Mouse (Mus musculus): ENCODE data around the gene Vezt. TPM values are rescaled to one million over a fixed set of nuclear protein-coding genes. Genes with fewer than 3 reads are reported as not detected.

The Vezt gene
- polyA plus RNA-seq, 1 experiment = 5.5 TPM

DNA sequence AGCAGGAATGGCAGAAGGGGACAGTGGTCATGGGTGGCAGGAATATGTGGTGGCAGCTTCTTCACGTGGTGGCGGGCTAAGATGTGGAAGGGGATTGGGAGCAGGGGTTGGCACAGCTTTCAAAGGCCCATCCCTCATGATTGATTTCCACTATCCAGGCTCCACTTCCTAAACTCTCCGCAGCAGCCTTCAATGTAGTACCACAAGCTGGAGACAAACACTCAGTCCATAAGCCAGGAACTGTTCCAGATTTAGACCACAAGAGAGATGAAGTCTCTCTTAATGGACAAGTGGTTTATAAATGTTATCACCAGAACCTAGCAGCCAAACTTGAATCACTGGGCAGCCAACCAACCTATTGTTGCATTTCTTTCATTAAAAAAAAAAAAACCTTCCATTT lies 81.6 kb downstream of the Vezt start:
- Histone ChIP-seq H3K36me3 (ENCODE audit: control insufficient read depth, insufficient read depth, low read length) (no peaks in the 10 kb centered on the region), H3K27ac (ENCODE audit: insufficient read depth, low read depth, low read length) (no peak overlapping the region), H3K27me3 (ENCODE audit: control insufficient read depth, insufficient read depth, low read length) (no peaks in the 10 kb centered on the region), H3K4me1 (ENCODE audit: control insufficient read depth, insufficient read depth, insufficient read length, low read length) (no peaks in the 10 kb centered on the region), H3K4me3 (ENCODE audit: low read depth, low read length) (no peak overlapping the region)
- 80% methylated on average over 3 of the region's 3 CpGs for WGBS
- TF ChIP-seq CTCF (IDR thresholded peaks at IDR 0.05; ENCODE audit: extremely low read depth, insufficient read length, insufficient replicate concordance, low read depth, low read length) (no peak), POLR2A (IDR thresholded peaks at IDR 0.05; ENCODE audit: low read depth, low read length) (no peak)

DNA sequence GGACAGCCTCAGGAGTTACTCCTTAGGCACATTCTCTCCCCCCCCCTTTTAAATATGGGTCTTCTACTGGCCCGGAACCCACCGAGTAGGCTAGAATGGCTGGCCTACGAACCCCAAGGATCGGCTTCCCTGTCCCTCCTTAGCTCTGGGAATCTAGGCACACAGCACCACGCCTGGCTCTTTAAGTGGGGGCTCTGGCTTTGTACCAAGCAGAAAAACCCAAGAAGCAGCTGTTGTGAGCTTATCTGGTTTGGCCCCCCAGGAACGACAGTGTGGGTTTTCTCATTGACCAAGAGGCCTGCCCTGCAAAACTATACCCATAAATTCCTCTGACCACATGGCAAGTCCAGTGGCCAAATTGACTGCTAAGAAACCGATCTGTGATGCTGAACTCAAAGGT lies 82.1 kb downstream of the Vezt start:
- Histone ChIP-seq H3K27me3 (ENCODE audit: control insufficient read depth, insufficient read depth, low read length) (no peaks in the 10 kb centered on the region), H3K4me3 (ENCODE audit: low read depth, low read length) (no peak overlapping the region), H3K36me3 (ENCODE audit: control insufficient read depth, insufficient read depth, low read length) (no peaks in the 10 kb centered on the region), H3K27ac (ENCODE audit: insufficient read depth, low read depth, low read length) (no peak overlapping the region), H3K4me1 (ENCODE audit: control insufficient read depth, insufficient read depth, insufficient read length, low read length) (no peaks in the 10 kb centered on the region)
- TF ChIP-seq CTCF (IDR thresholded peaks at IDR 0.05; ENCODE audit: extremely low read depth, insufficient read length, insufficient replicate concordance, low read depth, low read length) (no peak), POLR2A (IDR thresholded peaks at IDR 0.05; ENCODE audit: low read depth, low read length) (no peak)
- 84% methylated on average over 7 of the region's 7 CpGs for WGBS

DNA sequence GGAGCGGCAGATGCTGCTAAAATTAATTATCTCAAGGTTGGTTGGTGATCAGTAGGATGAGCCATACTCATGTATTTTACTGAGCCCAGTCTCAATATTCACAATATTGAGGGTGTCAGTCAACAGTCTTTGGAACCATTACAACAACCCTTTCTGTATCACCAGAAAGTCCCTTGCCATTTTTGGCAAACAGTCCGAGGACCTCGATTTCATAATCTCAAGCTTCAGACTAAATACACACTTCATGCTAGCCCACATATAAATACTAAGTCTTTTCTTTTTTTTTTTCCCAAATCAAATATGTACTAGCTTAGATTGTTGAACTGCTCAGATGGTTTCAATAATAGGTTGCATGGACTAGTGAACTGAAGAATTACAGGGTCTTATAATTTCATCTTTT lies 84.6 kb downstream of the Vezt start:
- TF ChIP-seq POLR2A (IDR thresholded peaks at IDR 0.05; ENCODE audit: low read depth, low read length) (no peak), CTCF (IDR thresholded peaks at IDR 0.05; ENCODE audit: extremely low read depth, insufficient read length, insufficient replicate concordance, low read depth, low read length) (no peak)
- Histone ChIP-seq H3K36me3 (ENCODE audit: control insufficient read depth, insufficient read depth, low read length) (no peaks in the 10 kb centered on the region), H3K4me3 (ENCODE audit: low read depth, low read length) (no peak overlapping the region), H3K27me3 (ENCODE audit: control insufficient read depth, insufficient read depth, low read length) (no peaks in the 10 kb centered on the region), H3K4me1 (ENCODE audit: control insufficient read depth, insufficient read depth, insufficient read length, low read length) (no peaks in the 10 kb centered on the region), H3K27ac (ENCODE audit: insufficient read depth, low read depth, low read length) (no peak overlapping the region)
- WGBS = 83% methylated on average over 3 of the region's 3 CpGs

DNA sequence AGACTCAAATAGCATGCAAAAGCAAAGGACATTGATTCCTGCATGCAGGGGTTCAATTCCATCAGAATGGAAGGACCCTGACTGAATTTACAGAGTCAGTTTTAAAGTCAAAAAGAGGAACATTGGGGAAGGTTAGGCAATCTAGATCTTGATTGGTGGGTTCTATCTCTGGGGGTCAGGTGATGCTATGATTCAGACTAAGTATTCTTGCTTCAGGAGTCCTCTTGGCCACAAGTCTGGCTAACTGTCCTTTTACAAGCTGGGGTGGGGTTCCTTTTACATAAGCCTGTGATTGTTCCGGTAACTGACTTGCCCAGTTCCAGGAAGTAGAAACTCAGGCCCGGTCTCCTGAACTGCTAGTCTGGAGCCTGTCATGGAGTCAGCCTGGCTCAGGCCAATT lies 85.7 kb downstream of the Vezt start:
- TF ChIP-seq CTCF (IDR thresholded peaks at IDR 0.05; ENCODE audit: extremely low read depth, insufficient read length, insufficient replicate concordance, low read depth, low read length) (no peak), POLR2A (IDR thresholded peaks at IDR 0.05; ENCODE audit: low read depth, low read length) (no peak)
- WGBS = 62% methylated on average over 2 of the region's 2 CpGs
- H3K27me3 ChIP-seq (ENCODE audit: control insufficient read depth, insufficient read depth, low read length) = no peaks in the 10 kb centered on the region
- H3K36me3 ChIP-seq (ENCODE audit: control insufficient read depth, insufficient read depth, low read length) = no peaks in the 10 kb centered on the region
- no peak overlapping the region for H3K4me3 ChIP-seq (ENCODE audit: low read depth, low read length)
- H3K4me1 ChIP-seq (ENCODE audit: control insufficient read depth, insufficient read depth, insufficient read length, low read length) = no peaks in the 10 kb centered on the region
- H3K27ac ChIP-seq (ENCODE audit: insufficient read depth, low read depth, low read length) = no peak overlapping the region

DNA sequence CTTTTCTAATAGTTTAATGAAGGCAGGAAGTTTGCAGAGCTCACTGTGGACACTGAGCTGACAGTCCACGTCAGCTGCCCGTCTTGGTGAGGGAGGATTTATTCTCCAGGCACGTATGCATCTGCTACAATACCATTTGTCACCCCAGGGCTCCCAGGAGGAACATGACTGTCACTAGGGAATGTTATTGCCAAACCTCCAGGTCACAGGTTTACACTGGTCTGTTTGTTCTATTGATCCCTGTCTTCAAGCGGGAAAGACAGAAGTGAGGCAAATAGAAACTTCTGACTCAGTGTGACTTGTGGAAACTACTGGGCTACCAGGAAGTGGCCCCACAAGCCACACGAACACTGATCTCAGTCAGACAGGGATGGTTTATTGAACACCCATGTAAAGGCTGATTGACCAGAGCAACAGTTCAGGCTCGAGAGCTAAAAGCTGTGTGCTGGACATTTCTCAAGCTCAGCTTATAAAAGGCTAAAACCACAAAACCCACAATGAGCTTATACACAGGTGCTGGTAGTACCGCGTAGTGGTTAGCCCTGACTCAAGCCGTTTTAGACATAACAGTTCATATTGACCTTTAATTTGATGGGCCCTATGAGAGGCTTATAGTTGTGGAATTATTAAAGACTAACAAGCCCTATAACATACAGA lies 89.6 kb downstream of the Vezt start:
- H3K27me3 ChIP-seq (ENCODE audit: control insufficient read depth, insufficient read depth, low read length) = no peaks in the 10 kb centered on the region
- H3K36me3 ChIP-seq (ENCODE audit: control insufficient read depth, insufficient read depth, low read length) = no peaks in the 10 kb centered on the region
- H3K27ac ChIP-seq (ENCODE audit: insufficient read depth, low read depth, low read length) = no peak overlapping the region
- TF ChIP-seq POLR2A (IDR thresholded peaks at IDR 0.05; ENCODE audit: low read depth, low read length) (no peak), CTCF (IDR thresholded peaks at IDR 0.05; ENCODE audit: extremely low read depth, insufficient read length, insufficient replicate concordance, low read depth, low read length) (no peak)
- 43% methylated on average over 9 of the region's 9 CpGs for WGBS
- no peak overlapping the region for H3K4me3 ChIP-seq (ENCODE audit: low read depth, low read length)
- no peaks in the 10 kb centered on the region for H3K4me1 ChIP-seq (ENCODE audit: control insufficient read depth, insufficient read depth, insufficient read length, low read length)

DNA sequence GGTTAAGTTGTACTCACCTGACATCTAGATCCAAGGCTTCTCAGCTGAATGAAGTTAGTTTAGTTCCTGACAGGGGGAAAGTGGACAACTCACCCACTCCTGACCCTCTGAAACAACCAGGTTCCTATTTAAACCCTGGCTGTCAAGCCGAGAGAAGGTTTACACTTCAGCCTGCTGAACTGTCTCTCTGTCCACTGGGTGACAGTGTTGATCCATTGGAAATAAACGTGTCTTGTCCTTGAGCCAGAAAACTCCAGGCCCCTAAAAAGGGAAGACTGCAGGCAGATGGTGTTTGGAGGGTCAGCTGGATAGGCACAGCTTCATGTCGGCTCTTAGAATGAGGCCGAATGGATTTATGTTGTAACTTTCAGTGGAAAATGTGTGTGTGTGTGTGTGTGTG lies 90.3 kb downstream of the Vezt start:
- Histone ChIP-seq H3K27ac (ENCODE audit: insufficient read depth, low read depth, low read length) (no peak overlapping the region), H3K4me3 (ENCODE audit: low read depth, low read length) (no peak overlapping the region), H3K4me1 (ENCODE audit: control insufficient read depth, insufficient read depth, insufficient read length, low read length) (no peaks in the 10 kb centered on the region), H3K27me3 (ENCODE audit: control insufficient read depth, insufficient read depth, low read length) (no peaks in the 10 kb centered on the region), H3K36me3 (ENCODE audit: control insufficient read depth, insufficient read depth, low read length) (no peaks in the 10 kb centered on the region)
- WGBS = 26% methylated on average over 4 of the region's 4 CpGs
- TF ChIP-seq POLR2A (IDR thresholded peaks at IDR 0.05; ENCODE audit: low read depth, low read length) (no peak), CTCF (IDR thresholded peaks at IDR 0.05; ENCODE audit: extremely low read depth, insufficient read length, insufficient replicate concordance, low read depth, low read length) (no peak)

DNA sequence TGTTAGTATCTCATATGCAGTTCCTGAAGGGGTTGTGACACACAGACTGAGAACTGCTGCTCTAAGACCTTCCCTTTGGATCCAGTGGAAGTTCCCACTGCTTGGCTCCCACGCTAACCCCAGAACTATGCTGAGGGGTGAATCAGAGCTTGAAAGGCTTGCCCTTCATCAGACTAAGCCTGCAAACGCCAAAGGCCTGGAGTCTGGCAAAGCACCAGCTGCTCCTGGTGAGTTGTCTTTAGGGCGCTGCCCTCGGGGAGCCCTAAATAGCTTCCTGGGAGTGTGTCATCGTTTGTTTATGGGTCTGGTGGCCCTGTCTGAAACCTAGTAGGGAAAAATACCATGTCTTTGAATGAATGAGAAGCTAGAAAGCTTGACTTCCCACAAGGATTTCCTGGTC lies 91.4 kb downstream of the Vezt start:
- 37% methylated on average over 5 of the region's 5 CpGs for WGBS
- H3K27me3 ChIP-seq (ENCODE audit: control insufficient read depth, insufficient read depth, low read length) = no peaks in the 10 kb centered on the region
- H3K27ac ChIP-seq (ENCODE audit: insufficient read depth, low read depth, low read length) = no peak overlapping the region
- H3K4me1 ChIP-seq (ENCODE audit: control insufficient read depth, insufficient read depth, insufficient read length, low read length) = no peaks in the 10 kb centered on the region
- TF ChIP-seq POLR2A (IDR thresholded peaks at IDR 0.05; ENCODE audit: low read depth, low read length) = no peak
- TF ChIP-seq CTCF (IDR thresholded peaks at IDR 0.05; ENCODE audit: extremely low read depth, insufficient read length, insufficient replicate concordance, low read depth, low read length) = no peak
- H3K4me3 ChIP-seq (ENCODE audit: low read depth, low read length) = no peak overlapping the region
- H3K36me3 ChIP-seq (ENCODE audit: control insufficient read depth, insufficient read depth, low read length) = no peaks in the 10 kb centered on the region
